Mouse (Mus musculus) heart, embryonic 11.5 days (tissue): ENCODE data around the gene Prm2. TPM values are rescaled to one million over a fixed set of nuclear protein-coding genes. Genes with fewer than 3 reads are reported as not detected.

Source experiments
- ATAC-seq: fragments of 200-750 bp; cut with Nextera tagmentation; replicated peaks from 2 replicates; pipeline ENCODE4 v1.8.0; 2017; ENCODE audit warnings: moderate library complexity; ENCODE audit not compliant: insufficient number of reproducible peaks, low FRiP score, low TSS enrichment
- H3K27ac ChIP-seq: fragments of 300-500 bp; sonication (generic); 2 replicates; pipeline ENCODE4 v1.5.1; 2014; ENCODE audit warnings: mild to moderate bottlenecking, low read depth, low read length
- H3K27me3 ChIP-seq: fragments of 300-500 bp; sonication (generic); 2 replicates; pipeline ENCODE4 v1.6.1; 2014; ENCODE audit warnings: mild to moderate bottlenecking, low read length, mixed read lengths; ENCODE audit not compliant: control insufficient read depth, insufficient read depth
- H3K36me3 ChIP-seq: fragments of 300-500 bp; sonication (generic); 2 replicates; pipeline ENCODE4 v1.6.1; 2014; ENCODE audit warnings: mild to moderate bottlenecking, low read length, moderate library complexity, mixed read lengths; ENCODE audit not compliant: control insufficient read depth, insufficient read depth
- H3K4me1 ChIP-seq: fragments of 300-500 bp; sonication (generic); 2 replicates; pipeline ENCODE4 v1.6.1; 2014; ENCODE audit warnings: low read length; ENCODE audit not compliant: control insufficient read depth, insufficient read depth
- H3K4me2 ChIP-seq: fragments of 300-500 bp; sonication (generic); 2 replicates; pipeline ENCODE4 v1.6.1; 2014; ENCODE audit warnings: mild to moderate bottlenecking, moderate library complexity
- H3K4me3 ChIP-seq: fragments of 300-500 bp; sonication (generic); 2 replicates; pipeline ENCODE4 v1.5.1; 2014; ENCODE audit warnings: low read depth, low read length
- H3K9ac ChIP-seq: fragments of 300-500 bp; sonication (generic); 2 replicates; pipeline ENCODE4 v1.6.1; 2014; ENCODE audit warnings: mild to moderate bottlenecking, low read depth, low read length, moderate library complexity
- H3K9me3 ChIP-seq: fragments of 300-500 bp; sonication (generic); replicated peaks from 2 replicates; pipeline ENCODE4 v1.6.1; 2016; ENCODE audit warnings: low read length; ENCODE audit not compliant: control insufficient read depth
- WGBS: fragments of 180-500 bp; shearing (Covaris S2); extraction: QIAGEN DNeasy Blood & Tissue Kit; methylation state at CpG from one replicate; pipeline ENCODE4 v1.1.7; 2014; ENCODE audit not compliant: insufficient replicate concordance; 5-methylcytosine and 5-hydroxymethylcytosine counted together
- polyA plus RNA-seq: library from polyadenylated mRNA; unstranded; fragments of >200 nt; fragmentation: Nextera tagmentation; extraction: Ambion mirVana; gene quantifications from 2 replicates; pipeline ENCODE4 v1.2.1, GENCODE M21; 2014

The Prm2 gene
- polyA plus RNA-seq, 1 experiment from 2014 or later: not detected

GRCm38 (mm10) chr16:10783883-10784792 is 11.8 kb downstream of the Prm2 start:
- Histone ChIP-seq H3K27me3 (no peaks in the 10 kb centered on the region; the same call in 1 of the 2 replicates), H3K9ac (peak overlapping the region; percentile 84), H3K9me3 (no peaks in the 10 kb centered on the region), H3K27ac (peak overlapping the region; percentile 96), H3K36me3 (no peaks in the 10 kb centered on the region), H3K4me1 (peaks cover 48% of the 10 kb centered on the region), H3K4me2 (peak overlapping the region; percentile 92), H3K4me3 (peak overlapping the region; percentile 74)
- WGBS: 3% methylated on average over 81 of the region's 81 CpGs
- peak; percentile 0; the same call in 1 of the 2 replicates for ATAC-seq

DNA sequence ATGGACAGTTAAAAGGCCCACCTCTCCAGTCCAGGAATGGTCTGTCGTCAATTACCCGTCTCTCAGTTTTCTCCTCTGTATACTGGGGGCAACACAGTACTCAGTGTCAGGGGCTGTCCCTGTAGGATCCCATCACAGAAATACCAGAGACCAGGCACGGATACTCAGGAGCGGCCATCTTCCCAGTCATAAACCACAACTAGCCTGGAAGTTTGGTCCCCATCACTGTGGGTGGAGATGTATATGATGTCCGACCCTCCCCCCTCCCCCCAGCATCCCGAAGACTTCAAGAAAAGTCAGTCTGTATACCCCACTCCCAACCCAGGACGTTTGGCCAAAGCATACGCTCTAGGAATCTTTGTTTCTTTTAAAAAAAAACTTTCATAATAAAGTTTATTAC is 12.5 kb downstream of the Prm2 start:
- Histone ChIP-seq H3K36me3 (no peaks in the 10 kb centered on the region), H3K27ac (no peak overlapping the region), H3K4me2 (peak overlapping the region; percentile 92), H3K9ac (no peak overlapping the region; the same call in 1 of the 2 replicates), H3K9me3 (no peaks in the 10 kb centered on the region), H3K4me1 (peaks cover 48% of the 10 kb centered on the region), H3K4me3 (peak overlapping the region; percentile 74), H3K27me3 (no peaks in the 10 kb centered on the region; the same call in 1 of the 2 replicates)
- 62% methylated on average over 8 of the region's 8 CpGs for WGBS
- ATAC-seq: no peak

GRCm38 (mm10) chr16:10783152-10783434 is 12.8 kb downstream of the Prm2 start:
- peak overlapping the region; percentile 92 for H3K4me2 ChIP-seq
- H3K36me3 ChIP-seq: no peaks in the 10 kb centered on the region
- H3K4me1 ChIP-seq: peaks cover 48% of the 10 kb centered on the region
- no peaks in the 10 kb centered on the region for H3K9me3 ChIP-seq
- ATAC-seq: no peak
- peak overlapping the region; percentile 43 for H3K9ac ChIP-seq
- peak overlapping the region; percentile 73; the same call in 1 of the 2 replicates for H3K27ac ChIP-seq
- no peaks in the 10 kb centered on the region; the same call in 1 of the 2 replicates for H3K27me3 ChIP-seq
- WGBS: 30% methylated on average over 1 of the region's 1 CpGs
- H3K4me3 ChIP-seq: 0 out of 2 replicates have a peak overlapping the region, but pooled peaks have one; percentile 74

DNA sequence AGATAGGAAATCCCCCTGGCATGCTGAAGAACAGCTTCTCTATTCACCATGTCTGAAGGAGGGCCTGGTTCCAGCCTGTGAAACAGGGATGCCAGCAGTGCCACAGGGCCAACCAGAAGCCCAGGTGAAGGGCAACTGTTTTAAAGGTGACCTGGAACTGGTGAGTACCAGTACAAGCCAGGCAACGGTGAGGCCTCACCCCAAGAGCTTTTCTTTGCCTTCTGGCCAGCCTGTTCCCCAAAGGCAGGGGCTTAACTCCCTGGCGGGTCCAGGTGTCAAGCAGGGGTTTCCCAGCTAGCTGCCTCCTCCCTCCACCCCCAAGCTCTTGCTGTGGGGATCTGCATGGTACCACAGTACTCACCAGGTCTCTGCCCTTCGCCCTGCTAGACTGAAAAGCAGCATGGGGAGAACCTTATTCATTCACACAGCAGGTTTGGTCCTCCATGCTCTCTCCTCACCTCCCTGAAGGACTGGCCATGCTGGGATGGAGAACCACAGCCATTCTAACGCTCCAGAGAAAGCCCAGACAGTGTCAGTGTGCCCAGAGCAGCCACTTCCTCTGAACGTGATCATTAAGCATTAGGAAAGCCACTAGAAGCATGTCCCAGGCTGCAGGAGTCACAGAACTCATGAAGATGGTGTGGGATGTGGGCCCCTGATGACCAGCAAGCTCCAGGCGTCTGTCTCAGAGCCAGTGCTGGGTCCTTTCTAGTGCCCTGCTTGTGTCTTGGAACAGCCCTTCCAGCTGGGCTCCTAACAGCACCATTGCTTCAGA is 13.4 kb downstream of the Prm2 start:
- Histone ChIP-seq H3K36me3 (no peaks in the 10 kb centered on the region), H3K27me3 (no peaks in the 10 kb centered on the region; the same call in 1 of the 2 replicates), H3K9ac (peak overlapping the region; percentile 43), H3K9me3 (no peaks in the 10 kb centered on the region), H3K4me3 (no peak overlapping the region), H3K4me2 (peak overlapping the region; percentile 92), H3K4me1 (peaks cover 50% of the 10 kb centered on the region), H3K27ac (peak overlapping the region; percentile 73)
- ATAC-seq: no peak
- WGBS: 44% methylated on average over 6 of the region's 6 CpGs

DNA sequence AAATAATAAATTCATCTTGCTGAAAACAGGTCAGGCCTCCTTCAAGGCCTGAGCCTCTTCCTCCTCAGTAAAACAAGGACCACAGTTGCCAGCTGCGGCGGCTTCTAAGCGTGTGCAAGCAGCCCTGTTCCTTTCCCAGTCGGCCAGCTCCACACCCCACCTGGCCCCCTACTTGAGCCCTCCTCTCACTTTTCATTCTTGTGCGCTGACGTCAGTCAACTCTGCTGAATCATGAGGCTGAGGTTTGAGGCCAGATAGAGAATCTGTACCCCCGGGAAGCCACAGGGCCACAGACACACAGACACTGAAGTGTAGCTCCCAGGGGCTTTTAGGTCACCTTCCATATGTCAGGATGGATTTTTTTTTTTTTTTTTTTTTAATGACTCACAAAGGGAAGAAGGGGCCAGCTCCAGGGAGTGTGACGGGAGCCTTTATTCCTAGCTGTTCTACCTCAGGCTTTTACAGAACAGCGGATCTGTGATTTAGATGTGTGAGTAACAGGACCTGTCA is 14.0 kb downstream of the Prm2 start:
- Histone ChIP-seq H3K9me3 (no peaks in the 10 kb centered on the region), H3K4me3 (no peak overlapping the region), H3K27me3 (no peaks in the 10 kb centered on the region; the same call in 1 of the 2 replicates), H3K27ac (peak overlapping the region; percentile 73), H3K9ac (peak overlapping the region; percentile 30), H3K36me3 (no peaks in the 10 kb centered on the region), H3K4me1 (peaks cover 50% of the 10 kb centered on the region), H3K4me2 (peak overlapping the region; percentile 92)
- WGBS: 24% methylated on average over 9 of the region's 9 CpGs
- no peak for ATAC-seq

DNA sequence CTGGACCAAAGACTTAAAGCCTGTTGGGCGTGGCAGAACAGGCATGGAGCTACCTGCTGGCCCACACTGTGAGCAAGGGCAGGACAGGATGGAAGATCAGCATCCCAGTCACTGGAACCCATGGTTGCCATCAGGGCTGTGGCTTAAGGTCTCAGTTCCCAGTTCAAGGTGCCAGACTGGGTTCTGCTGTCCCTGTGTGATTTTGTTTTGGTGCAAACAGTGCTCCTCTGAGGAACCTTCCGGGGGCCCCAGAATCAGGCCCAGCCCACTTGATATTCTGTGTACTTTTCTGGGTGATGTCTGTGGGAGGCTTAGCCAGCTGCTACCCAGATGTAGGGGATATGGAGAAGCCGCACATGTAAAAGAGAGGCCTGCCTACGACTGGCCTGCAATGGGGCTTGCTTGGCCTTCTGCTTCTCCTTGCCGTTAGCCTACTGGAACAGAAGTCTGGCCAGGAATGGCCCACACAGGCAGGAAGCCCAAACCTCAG is 15.3 kb downstream of the Prm2 start:
- H3K4me1 ChIP-seq: peaks cover 44% of the 10 kb centered on the region
- no peak for ATAC-seq
- no peaks in the 10 kb centered on the region for H3K9me3 ChIP-seq
- no peaks in the 10 kb centered on the region; the same call in 1 of the 2 replicates for H3K27me3 ChIP-seq
- 0 out of 2 replicates have a peak overlapping the region, but pooled peaks have one; percentile 16 for H3K9ac ChIP-seq
- H3K4me2 ChIP-seq: no peak overlapping the region
- 71% methylated on average over 5 of the region's 5 CpGs for WGBS
- no peak overlapping the region for H3K4me3 ChIP-seq
- no peaks in the 10 kb centered on the region for H3K36me3 ChIP-seq
- H3K27ac ChIP-seq: 0 out of 2 replicates have a peak overlapping the region, but pooled peaks have one; percentile 15

- H3K27ac ChIP-seq: no peak overlapping the region
These were observed 18.3 kb downstream of the Prm2 start for GRCm38 (mm10) chr16:10777579-10778160.

DNA sequence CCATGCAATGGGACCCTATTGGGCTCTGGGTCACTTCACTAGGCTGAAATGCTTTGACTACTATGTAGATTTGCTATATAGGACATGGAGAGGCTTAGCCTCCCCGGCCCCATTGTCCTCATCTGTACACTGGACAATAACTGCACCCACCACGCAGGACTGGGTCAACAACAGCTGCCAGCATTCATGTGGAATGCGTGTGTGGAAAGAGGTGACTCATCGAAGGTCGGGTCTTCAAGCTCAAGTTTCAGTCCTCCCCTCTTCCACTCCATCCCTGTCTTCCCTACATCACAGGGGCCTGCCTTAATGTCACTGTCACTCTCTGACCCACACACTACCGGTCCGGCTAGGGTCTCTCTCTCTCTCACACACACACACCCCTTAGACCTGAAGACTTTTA is 19.6 kb downstream of the Prm2 start:
- Histone ChIP-seq H3K9ac (no peak overlapping the region), H3K27ac (no peak overlapping the region), H3K9me3 (no peaks in the 10 kb centered on the region), H3K36me3 (no peaks in the 10 kb centered on the region), H3K4me2 (no peak overlapping the region), H3K27me3 (no peaks in the 10 kb centered on the region), H3K4me3 (no peak overlapping the region), H3K4me1 (peaks cover 17% of the 10 kb centered on the region)
- 40% methylated on average over 7 of the region's 7 CpGs for WGBS
- ATAC-seq: no peak

More at GRCm38 (mm10) chr16:10777579-10778160, 18.3 kb downstream of the Prm2 start:
- H3K4me1 ChIP-seq: peaks cover 31% of the 10 kb centered on the region
- H3K4me3 ChIP-seq: no peak overlapping the region
- 50% methylated on average over 5 of the region's 5 CpGs for WGBS
- H3K9ac ChIP-seq: no peak overlapping the region
- no peak for ATAC-seq
- H3K27me3 ChIP-seq: no peaks in the 10 kb centered on the region
- H3K36me3 ChIP-seq: no peaks in the 10 kb centered on the region
- H3K9me3 ChIP-seq: no peaks in the 10 kb centered on the region
- H3K4me2 ChIP-seq: no peak overlapping the region
